Mouse (Mus musculus) embryonic facial prominence, embryonic 11.5 days (tissue): ENCODE results near the gene Fam222b. TPM values are rescaled to one million over a fixed set of nuclear protein-coding genes. Genes with fewer than 3 reads are reported as not detected.

Source experiments
- ATAC-seq: fragments of 200-750 bp; cut with Nextera tagmentation; replicated peaks from 2 replicates; pipeline ENCODE4 v1.8.0; 2017; ENCODE audit warnings: low read depth; ENCODE audit not compliant: insufficient number of reproducible peaks, low FRiP score, low TSS enrichment
- DNase-seq: peaks from one replicate; pipeline ENCODE4 v3.0.0-alpha.2; 2015; ENCODE audit warnings: low spot score
- H3K27ac ChIP-seq: fragments of 300-500 bp; sonication (generic); replicated peaks from 2 replicates; pipeline ENCODE4 v1.5.1; 2014; ENCODE audit warnings: mild to moderate bottlenecking, low read depth, low read length, control low read depth
- H3K27me3 ChIP-seq: fragments of 300-500 bp; sonication (generic); 2 replicates; pipeline ENCODE4 v1.6.1; 2014; ENCODE audit warnings: mild to moderate bottlenecking, low read length, moderate library complexity, mixed read lengths; ENCODE audit not compliant: control insufficient read depth, insufficient read depth
- H3K36me3 ChIP-seq: fragments of 300-500 bp; sonication (generic); replicated peaks from 2 replicates; pipeline ENCODE4 v1.6.1; 2014; ENCODE audit warnings: low read depth, mild to moderate bottlenecking, low read length, moderate library complexity, mixed read lengths; ENCODE audit not compliant: control insufficient read depth, insufficient read depth
- H3K4me1 ChIP-seq: fragments of 300-500 bp; sonication (generic); 2 replicates; pipeline ENCODE4 v1.6.1; 2014; ENCODE audit warnings: low read length, mixed read lengths; ENCODE audit not compliant: control insufficient read depth, insufficient read depth
- H3K4me2 ChIP-seq: fragments of 300-500 bp; sonication (generic); 2 replicates; pipeline ENCODE4 v1.6.1; 2014; ENCODE audit warnings: low read depth, mild to moderate bottlenecking, control low read depth, low read length, moderate library complexity
- H3K4me3 ChIP-seq: fragments of 300-500 bp; sonication (generic); 2 replicates; pipeline ENCODE4 v1.5.1; 2014; ENCODE audit warnings: low read depth, low read length, control low read depth
- H3K9ac ChIP-seq: fragments of 300-500 bp; sonication (generic); replicated peaks from 2 replicates; pipeline ENCODE4 v1.6.1; 2014; ENCODE audit warnings: mild to moderate bottlenecking, control low read depth, low read length
- H3K9me3 ChIP-seq: fragments of 300-500 bp; sonication (generic); replicated peaks from 2 replicates; pipeline ENCODE4 v1.6.1; 2016; ENCODE audit warnings: mild to moderate bottlenecking, low read length, inconsistent platforms, mixed read lengths; ENCODE audit not compliant: control insufficient read depth
- WGBS: fragments of 180-500 bp; shearing (Covaris S2); extraction: QIAGEN DNeasy Blood & Tissue Kit; methylation state at CpG from one replicate; pipeline ENCODE4 v1.1.7; 2014; 5-methylcytosine and 5-hydroxymethylcytosine counted together
- polyA plus RNA-seq: library from polyadenylated mRNA; unstranded; fragments of >200 nt; fragmentation: Nextera tagmentation; extraction: Ambion mirVana; gene quantifications from 2 replicates; pipeline ENCODE4 v1.2.1, GENCODE M21; 2014

Fam222b gene
- polyA plus RNA-seq, 1 experiment from 2014 or later = 19.0 TPM

GRCm38 (mm10) chr11:78175771-78176401, 81.4 kb downstream of the Fam222b start:
- WGBS = 5% methylated on average over 9 of the region's 10 CpGs
- no peaks in the 10 kb centered on the region for H3K9me3 ChIP-seq
- peak overlapping the region; percentile 84; the same call in 1 of the 2 replicates for H3K4me2 ChIP-seq
- DNase-seq (no peak), ATAC-seq (no peak)
- peak overlapping the region; percentile 43 for H3K9ac ChIP-seq
- peak overlapping the region; percentile 29; the same call in 1 of the 2 replicates for H3K27ac ChIP-seq
- peak overlapping the region; percentile 48 for H3K4me3 ChIP-seq
- H3K36me3 ChIP-seq = peaks cover 11% of the 10 kb centered on the region
- H3K4me1 ChIP-seq = peaks cover 7% of the 10 kb centered on the region; the same call in 1 of the 2 replicates
- H3K27me3 ChIP-seq = no peaks in the 10 kb centered on the region

GRCm38 (mm10) chr11:78176402-78176862, 82.0 kb downstream of the Fam222b start, which contains the start of the genes Nek8 and Tlcd1:
Gene Nek8 (minus strand): TSS chr11:78176675.
Gene Tlcd1 (plus strand): TSS chr11:78176711.
- peaks cover 16% of the 10 kb centered on the region for H3K36me3 ChIP-seq
- H3K9me3 ChIP-seq = no peaks in the 10 kb centered on the region
- H3K4me1 ChIP-seq = peaks cover 7% of the 10 kb centered on the region; the same call in 1 of the 2 replicates
- H3K4me2 ChIP-seq = peak within 1 kb of the TSS; percentile 84
- peak within 1 kb of the TSS; percentile 29; the same call in 1 of the 2 replicates for H3K27ac ChIP-seq
- DNase-seq (peak; percentile 96), ATAC-seq (peak; percentile 31; the same call in 1 of the 2 replicates)
- H3K4me3 ChIP-seq = peak within 1 kb of the TSS; percentile 48
- under 1% methylated on average over 32 of the region's 32 CpGs for WGBS
- no peaks in the 10 kb centered on the region for H3K27me3 ChIP-seq
- peak within 1 kb of the TSS; percentile 43 for H3K9ac ChIP-seq

- peaks cover 7% of the 10 kb centered on the region; the same call in 1 of the 2 replicates for H3K4me1 ChIP-seq
Measured at GRCm38 (mm10) chr11:78176905-78177331, 82.5 kb downstream of the Fam222b start.

GRCm38 (mm10) chr11:78177437-78177836, 83.0 kb downstream of the Fam222b start:
- 1% methylated on average over 10 of the region's 10 CpGs for WGBS
- ATAC-seq (peak; percentile 1; the same call in 1 of the 2 replicates), DNase-seq (no peak)
- Histone ChIP-seq H3K27ac (no peak overlapping the region), H3K4me2 (peak overlapping the region; percentile 84), H3K36me3 (peaks cover 16% of the 10 kb centered on the region), H3K9ac (peak overlapping the region; percentile 43), H3K4me3 (peak overlapping the region; percentile 48), H3K27me3 (no peaks in the 10 kb centered on the region), H3K4me1 (peaks cover 7% of the 10 kb centered on the region; the same call in 1 of the 2 replicates), H3K9me3 (no peaks in the 10 kb centered on the region)

More at GRCm38 (mm10) chr11:78176905-78177331, 82.5 kb downstream of the Fam222b start:
- Histone ChIP-seq H3K9ac (peak overlapping the region; percentile 43), H3K27ac (no peak overlapping the region; the same call in 1 of the 2 replicates), H3K9me3 (no peaks in the 10 kb centered on the region), H3K4me2 (peak overlapping the region; percentile 84), H3K36me3 (peaks cover 16% of the 10 kb centered on the region), H3K27me3 (no peaks in the 10 kb centered on the region), H3K4me3 (peak overlapping the region; percentile 48)
- WGBS = under 1% methylated on average over 23 of the region's 23 CpGs
- ATAC-seq = no peak
- no peak for DNase-seq

- peak; percentile 76 for ATAC-seq
- peak overlapping the region; percentile 84 for H3K4me2 ChIP-seq
- H3K27ac ChIP-seq = peak overlapping the region; percentile 88
- peak overlapping the region; percentile 48 for H3K4me3 ChIP-seq
- H3K9ac ChIP-seq = peak overlapping the region; percentile 73
- H3K9me3 ChIP-seq = no peaks in the 10 kb centered on the region
- peaks cover 7% of the 10 kb centered on the region; the same call in 1 of the 2 replicates for H3K4me1 ChIP-seq
- H3K27me3 ChIP-seq = no peaks in the 10 kb centered on the region
- peak; percentile 98 for DNase-seq
- under 1% methylated on average over 70 of the region's 84 CpGs for WGBS
- peaks cover 16% of the 10 kb centered on the region for H3K36me3 ChIP-seq
Measured at GRCm38 (mm10) chr11:78177903-78178858, 83.7 kb downstream of the Fam222b start.

- ATAC-seq (0 out of 2 replicates have a peak, but pooled peaks have one; percentile 4), DNase-seq (peak; percentile 71)
- 1% methylated on average over 29 of the region's 29 CpGs for WGBS
- H3K36me3 ChIP-seq = peaks cover 16% of the 10 kb centered on the region
- peak overlapping the region; percentile 84 for H3K4me2 ChIP-seq
- H3K27me3 ChIP-seq = no peaks in the 10 kb centered on the region
- peak overlapping the region; percentile 73 for H3K9ac ChIP-seq
- H3K4me3 ChIP-seq = peak overlapping the region; percentile 48
- no peaks in the 10 kb centered on the region for H3K9me3 ChIP-seq
- peaks cover 7% of the 10 kb centered on the region; the same call in 1 of the 2 replicates for H3K4me1 ChIP-seq
- peak overlapping the region; percentile 88 for H3K27ac ChIP-seq
Measured at GRCm38 (mm10) chr11:78178859-78179437, 84.5 kb downstream of the Fam222b start.

GRCm38 (mm10) chr11:78179438-78179999, 85.1 kb downstream of the Fam222b start:
- Histone ChIP-seq H3K4me2 (peak overlapping the region; percentile 84), H3K4me3 (peak overlapping the region; percentile 48), H3K9me3 (no peaks in the 10 kb centered on the region), H3K9ac (peak overlapping the region; percentile 73), H3K36me3 (peaks cover 16% of the 10 kb centered on the region), H3K27ac (no peak overlapping the region), H3K4me1 (peaks cover 7% of the 10 kb centered on the region; the same call in 1 of the 2 replicates), H3K27me3 (no peaks in the 10 kb centered on the region)
- ATAC-seq (no peak), DNase-seq (no peak)
- 30% methylated on average over 8 of the region's 8 CpGs for WGBS
